Mouse (Mus musculus): Measurements from ENCODE around the gene Igdcc4. TPM values are rescaled to one million over a fixed set of nuclear protein-coding genes. Genes with fewer than 3 reads are reported as not detected.

Igdcc4 gene
- polyA plus RNA-seq, 1 experiment from 2014 or later: 11.0 TPM

DNA sequence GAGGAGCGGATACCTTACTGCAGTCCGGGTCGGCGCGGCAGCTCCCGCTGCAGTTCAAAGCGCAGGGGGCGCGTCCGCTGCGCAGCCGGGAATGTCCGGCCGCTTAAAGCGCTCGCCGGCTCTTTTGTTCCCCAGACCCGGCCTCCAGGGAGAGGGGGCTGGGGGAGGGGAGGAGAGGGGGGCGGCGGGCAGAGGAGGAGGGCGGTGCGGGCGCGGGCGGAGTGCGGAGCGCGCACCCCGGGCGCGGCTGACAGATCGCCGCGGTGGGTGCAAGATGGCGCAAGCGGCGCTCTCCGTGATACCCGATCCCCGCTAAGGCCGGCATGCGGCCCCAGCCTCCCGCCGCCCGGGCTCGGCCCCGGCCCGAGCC, 39.6 kb downstream of the Igdcc4 start, which contains the start of gene Igdcc3:
TSS of gene Igdcc3 (plus strand) at position 254 of the 370 bp plus-strand sequence.
- Histone ChIP-seq H3K36me3 (no peaks in the 10 kb centered on the region), H3K27me3 (replicated peaks) (peaks cover 57% of the 10 kb centered on the region), H3K27ac (replicated peaks) (peak within 1 kb of the TSS; percentile 64), H3K4me1 (peaks cover 15% of the 10 kb centered on the region), H3K4me2 (peak within 1 kb of the TSS; percentile 97), H3K9me3 (no peaks in the 10 kb centered on the region), H3K9ac (peak within 1 kb of the TSS; percentile 85), H3K4me3 (peak within 1 kb of the TSS; percentile 73)
- ATAC-seq (ENCODE audit: extremely low read depth, insufficient number of reproducible peaks, low FRiP score, low TSS enrichment): peak; percentile 17; the same call in 1 of the 2 replicates
- under 1% methylated on average over 19 of the region's 48 CpGs for WGBS

GRCm38 (mm10) chr9:65141306-65141975, 40.2 kb downstream of the Igdcc4 start:
- peak overlapping the region; percentile 97 for H3K4me2 ChIP-seq
- peaks cover 57% of the 10 kb centered on the region for H3K27me3 ChIP-seq (replicated peaks)
- H3K9ac ChIP-seq: peak overlapping the region; percentile 85
- H3K27ac ChIP-seq (replicated peaks): peak overlapping the region; percentile 64
- no peaks in the 10 kb centered on the region for H3K9me3 ChIP-seq
- H3K4me1 ChIP-seq: peaks cover 15% of the 10 kb centered on the region
- ATAC-seq (ENCODE audit: extremely low read depth, insufficient number of reproducible peaks, low FRiP score, low TSS enrichment): peak; percentile 27; the same call in 1 of the 2 replicates
- H3K36me3 ChIP-seq: no peaks in the 10 kb centered on the region
- under 1% methylated on average over 48 of the region's 73 CpGs for WGBS
- H3K4me3 ChIP-seq: peak overlapping the region; percentile 73

- H3K4me1 ChIP-seq: peaks cover 15% of the 10 kb centered on the region
- H3K4me2 ChIP-seq: peak overlapping the region; percentile 97
- WGBS: 1% methylated on average over 17 of the region's 17 CpGs
- H3K9ac ChIP-seq: peak overlapping the region; percentile 85
- peak overlapping the region; percentile 73 for H3K4me3 ChIP-seq
- peaks cover 57% of the 10 kb centered on the region for H3K27me3 ChIP-seq (replicated peaks)
- H3K27ac ChIP-seq (replicated peaks): peak overlapping the region; percentile 64
- H3K36me3 ChIP-seq: no peaks in the 10 kb centered on the region
- ATAC-seq (ENCODE audit: extremely low read depth, insufficient number of reproducible peaks, low FRiP score, low TSS enrichment): peak; percentile 14; the same call in 1 of the 2 replicates
- H3K9me3 ChIP-seq: no peaks in the 10 kb centered on the region
These were observed 40.7 kb downstream of the Igdcc4 start for GRCm38 (mm10) chr9:65141976-65142318.

DNA sequence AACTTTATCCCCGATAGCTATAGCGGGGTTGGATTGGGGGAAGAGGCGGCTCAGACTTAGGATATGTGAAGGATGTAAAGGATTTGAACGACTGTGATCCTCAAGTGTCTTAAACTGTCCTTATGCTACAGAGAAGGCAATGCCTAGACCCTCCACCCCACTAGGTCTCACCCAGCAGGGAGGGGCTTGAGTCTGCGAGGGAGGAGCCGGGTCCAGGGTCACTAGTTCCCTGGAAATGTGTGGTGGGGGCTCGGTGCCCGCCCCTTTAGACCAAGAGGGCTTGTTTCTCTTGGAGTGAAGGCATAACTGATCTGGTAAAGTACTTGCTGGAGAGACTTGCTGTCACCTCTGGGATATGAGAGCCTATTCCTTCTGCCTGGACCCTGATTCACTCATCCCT, 41.1 kb downstream of the Igdcc4 start:
- no peak for ATAC-seq (ENCODE audit: extremely low read depth, insufficient number of reproducible peaks, low FRiP score, low TSS enrichment)
- 2% methylated on average over 8 of the region's 8 CpGs for WGBS

GRCm38 (mm10) chr9:65146001-65146400, 44.7 kb downstream of the Igdcc4 start:
- Histone ChIP-seq H3K4me1 (peaks cover 8% of the 10 kb centered on the region), H3K4me2 (no peak overlapping the region), H3K9ac (no peak overlapping the region), H3K9me3 (no peaks in the 10 kb centered on the region), H3K4me3 (no peak overlapping the region), H3K27me3 (replicated peaks) (peaks cover 26% of the 10 kb centered on the region), H3K36me3 (no peaks in the 10 kb centered on the region), H3K27ac (replicated peaks) (no peak overlapping the region)
- no peak for ATAC-seq (ENCODE audit: extremely low read depth, insufficient number of reproducible peaks, low FRiP score, low TSS enrichment)
- WGBS: 65% methylated on average over 5 of the region's 5 CpGs

More for the DNA sequence above, 41.1 kb downstream of the Igdcc4 start:
- Histone ChIP-seq H3K4me2 (peak overlapping the region; percentile 97), H3K9me3 (no peaks in the 10 kb centered on the region), H3K27me3 (replicated peaks) (peaks cover 57% of the 10 kb centered on the region), H3K9ac (peak overlapping the region; percentile 85), H3K4me3 (peak overlapping the region; percentile 73), H3K36me3 (no peaks in the 10 kb centered on the region), H3K27ac (replicated peaks) (no peak overlapping the region), H3K4me1 (peaks cover 15% of the 10 kb centered on the region)

GRCm38 (mm10) chr9:65148507-65148906, 47.2 kb downstream of the Igdcc4 start:
- H3K9me3 ChIP-seq: no peaks in the 10 kb centered on the region
- no peak overlapping the region for H3K4me3 ChIP-seq
- no peak overlapping the region for H3K27ac ChIP-seq (replicated peaks)
- H3K36me3 ChIP-seq: no peaks in the 10 kb centered on the region
- WGBS: 61% methylated on average over 7 of the region's 7 CpGs
- no peak for ATAC-seq (ENCODE audit: extremely low read depth, insufficient number of reproducible peaks, low FRiP score, low TSS enrichment)
- peaks cover 8% of the 10 kb centered on the region for H3K4me1 ChIP-seq
- no peak overlapping the region for H3K4me2 ChIP-seq
- no peak overlapping the region for H3K9ac ChIP-seq
- H3K27me3 ChIP-seq (replicated peaks): peaks cover 13% of the 10 kb centered on the region

GRCm38 (mm10) chr9:65152711-65153330, 51.5 kb downstream of the Igdcc4 start:
- no peaks in the 10 kb centered on the region for H3K9me3 ChIP-seq
- no peak overlapping the region for H3K4me2 ChIP-seq
- peak overlapping the region; percentile 44; the same call in 1 of the 2 replicates for H3K9ac ChIP-seq
- no peaks in the 10 kb centered on the region for H3K36me3 ChIP-seq
- 70% methylated on average over 6 of the region's 6 CpGs for WGBS
- peaks cover 38% of the 10 kb centered on the region for H3K4me1 ChIP-seq
- ATAC-seq (ENCODE audit: extremely low read depth, insufficient number of reproducible peaks, low FRiP score, low TSS enrichment): no peak
- H3K27ac ChIP-seq (replicated peaks): no peak overlapping the region
- H3K27me3 ChIP-seq (replicated peaks): 0 out of 2 replicates have a peak, but pooled peaks cover 4% of the 10 kb centered on the region
- no peak overlapping the region for H3K4me3 ChIP-seq

DNA sequence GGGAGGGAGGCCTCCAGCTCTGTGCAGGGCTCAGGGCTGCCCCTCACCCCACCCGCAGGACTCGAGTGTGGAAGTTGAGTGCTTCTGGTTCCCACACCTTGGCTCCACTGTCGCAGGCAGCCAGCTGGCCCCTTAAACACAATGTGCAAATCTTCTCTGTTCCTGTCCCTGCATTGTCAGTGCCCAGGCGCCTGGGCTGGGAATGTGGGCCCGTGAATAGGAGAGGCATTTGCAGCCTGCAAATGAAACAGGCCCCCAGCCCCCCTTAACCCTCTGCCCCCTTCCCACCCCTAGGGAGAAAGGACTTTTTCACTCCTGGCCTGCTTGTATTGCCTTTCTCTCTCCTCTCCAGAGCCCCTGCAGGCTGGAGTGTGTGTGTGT, 52.0 kb downstream of the Igdcc4 start:
- H3K27ac ChIP-seq (replicated peaks): 0 out of 2 replicates have a peak overlapping the region, but pooled peaks have one; percentile 15
- H3K9me3 ChIP-seq: no peaks in the 10 kb centered on the region
- H3K4me3 ChIP-seq: no peak overlapping the region
- H3K36me3 ChIP-seq: no peaks in the 10 kb centered on the region
- H3K9ac ChIP-seq: peak overlapping the region; percentile 44; the same call in 1 of the 2 replicates
- ATAC-seq (ENCODE audit: extremely low read depth, insufficient number of reproducible peaks, low FRiP score, low TSS enrichment): no peak
- WGBS: 14% methylated on average over 5 of the region's 5 CpGs
- H3K27me3 ChIP-seq (replicated peaks): 0 out of 2 replicates have a peak, but pooled peaks cover 4% of the 10 kb centered on the region
- H3K4me1 ChIP-seq: peaks cover 41% of the 10 kb centered on the region
- H3K4me2 ChIP-seq: no peak overlapping the region

DNA sequence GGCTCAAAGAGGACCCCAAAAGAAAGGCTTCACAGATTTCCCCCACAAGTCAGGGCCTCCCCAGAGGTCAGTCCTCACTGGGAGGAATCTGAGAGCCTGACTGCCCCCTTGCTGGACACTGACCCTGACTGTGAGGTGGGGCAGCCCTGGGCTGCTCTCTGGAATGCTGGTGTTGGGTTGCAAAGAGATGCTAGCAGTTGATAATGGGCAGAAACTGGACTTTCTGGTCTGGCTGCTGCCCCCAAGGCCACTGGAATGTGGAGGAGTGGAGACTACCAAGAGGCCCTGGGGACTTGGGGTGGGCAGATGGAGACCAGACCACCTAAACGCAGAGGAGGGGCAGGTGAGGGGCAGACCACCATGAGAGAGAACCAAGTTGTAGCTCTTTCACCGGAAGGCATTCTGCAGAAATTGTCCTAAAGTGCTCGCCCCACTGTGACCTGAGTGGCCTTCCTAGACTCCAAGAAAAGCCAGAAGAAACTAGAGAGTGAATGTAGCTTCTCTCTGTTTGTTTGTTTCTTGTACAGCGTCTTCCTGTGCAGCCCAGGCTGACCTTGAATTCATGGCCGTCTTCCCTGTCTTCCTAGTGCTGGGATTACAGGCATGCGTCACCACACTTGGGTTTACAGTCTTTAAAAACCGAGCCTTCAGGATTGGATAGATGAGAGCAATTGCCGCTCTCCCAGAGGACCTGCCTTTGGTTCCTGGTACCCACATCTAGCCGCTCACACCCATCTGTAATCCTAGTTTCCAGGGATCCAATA, 53.6 kb downstream of the Igdcc4 start:
- H3K4me1 ChIP-seq: peaks cover 47% of the 10 kb centered on the region
- no peak overlapping the region for H3K27ac ChIP-seq (replicated peaks)
- ATAC-seq (ENCODE audit: extremely low read depth, insufficient number of reproducible peaks, low FRiP score, low TSS enrichment): no peak

GRCm38 (mm10) chr9:65156604-65157003, 55.3 kb downstream of the Igdcc4 start:
- H3K4me1 ChIP-seq: peaks cover 47% of the 10 kb centered on the region
- no peaks in the 10 kb centered on the region for H3K9me3 ChIP-seq
- H3K4me3 ChIP-seq: 0 out of 2 replicates have a peak overlapping the region, but pooled peaks have one; percentile 1
- WGBS: 7% methylated on average over 8 of the region's 8 CpGs
- ATAC-seq (ENCODE audit: extremely low read depth, insufficient number of reproducible peaks, low FRiP score, low TSS enrichment): no peak
- H3K36me3 ChIP-seq: no peaks in the 10 kb centered on the region
- H3K27me3 ChIP-seq (replicated peaks): peaks cover 26% of the 10 kb centered on the region
- H3K27ac ChIP-seq (replicated peaks): no peak overlapping the region
- H3K4me2 ChIP-seq: peak overlapping the region; percentile 47
- H3K9ac ChIP-seq: peak overlapping the region; percentile 52

More for the DNA sequence above, 53.6 kb downstream of the Igdcc4 start:
- H3K36me3 ChIP-seq: no peaks in the 10 kb centered on the region
- no peak overlapping the region for H3K9ac ChIP-seq
- no peak overlapping the region for H3K4me2 ChIP-seq
- peaks cover 8% of the 10 kb centered on the region for H3K27me3 ChIP-seq (replicated peaks)
- H3K4me3 ChIP-seq: no peak overlapping the region
- 65% methylated on average over 9 of the region's 9 CpGs for WGBS
- H3K9me3 ChIP-seq: no peaks in the 10 kb centered on the region

- H3K9ac ChIP-seq: no peak overlapping the region
- no peaks in the 10 kb centered on the region for H3K9me3 ChIP-seq
- 14% methylated on average over 6 of the region's 6 CpGs for WGBS
- no peak overlapping the region for H3K4me3 ChIP-seq
- ATAC-seq (ENCODE audit: extremely low read depth, insufficient number of reproducible peaks, low FRiP score, low TSS enrichment): peak; percentile 44; the same call in 1 of the 2 replicates
- H3K27me3 ChIP-seq (replicated peaks): peaks cover 36% of the 10 kb centered on the region
- H3K36me3 ChIP-seq: no peaks in the 10 kb centered on the region
- peaks cover 51% of the 10 kb centered on the region for H3K4me1 ChIP-seq
- peak overlapping the region; percentile 43; the same call in 1 of the 2 replicates for H3K27ac ChIP-seq (replicated peaks)
- peak overlapping the region; percentile 10; the same call in 1 of the 2 replicates for H3K4me2 ChIP-seq
These were observed 56.3 kb downstream of the Igdcc4 start for GRCm38 (mm10) chr9:65157631-65158030.

Measured in heart, embryonic 13.5 days (tissue).